Mouse (Mus musculus): ENCODE data around the gene Olfr695. TPM values are rescaled to one million over a fixed set of nuclear protein-coding genes. Genes with fewer than 3 reads are reported as not detected.

The Olfr695 gene
- polyA plus RNA-seq (2012; rRNA removed), result not detected in 2 replicates

GRCm38 (mm10) chr7:106716296-106716695 lies at the start of gene Olfr695:
TSS of gene Olfr695 (minus strand) at chr7:106716396.

GRCm38 (mm10) chr7:106755297-106755696 lies 39.1 kb upstream of the Olfr695 start, which contains the start of gene Olfr698:
TSS of gene Olfr698 (minus strand) at chr7:106755397.

GRCm38 (mm10) chr7:106742343-106742742 lies 26.1 kb upstream of the Olfr695 start, which contains the start of gene Olfr697:
TSS of gene Olfr697 (minus strand) at chr7:106742443.

GRCm38 (mm10) chr7:106691714-106692113 lies 24.5 kb downstream of the Olfr695 start, which contains the start of gene Olfr694:
TSS of gene Olfr694 (minus strand) at chr7:106691814.

GRCm38 (mm10) chr7:106680484-106680883 lies 35.7 kb downstream of the Olfr695 start, which contains the start of gene Olfr693:
TSS of gene Olfr693 (minus strand) at chr7:106680584.

Other genes starting within 250 kb of the Olfr695 start
- gene Olfr693, start 35.8 kb downstream of the Olfr695 start, polyA plus RNA-seq (2012; rRNA removed), result not detected in 2 replicates
- not detected in 2 replicates for gene Olfr694, start 24.6 kb downstream of the Olfr695 start, polyA plus RNA-seq (2012; rRNA removed)
- not detected in 2 replicates for gene Olfr697, start 26.0 kb upstream of the Olfr695 start, polyA plus RNA-seq (2012; rRNA removed)
- not detected in 2 replicates for gene Olfr698, start 39.0 kb upstream of the Olfr695 start, polyA plus RNA-seq (2012; rRNA removed)
- not detected in 2 replicates for gene Olfr699, start 76.8 kb upstream of the Olfr695 start, polyA plus RNA-seq (2012; rRNA removed)
- not detected in 2 replicates for gene Olfr700, start 92.4 kb upstream of the Olfr695 start, polyA plus RNA-seq (2012; rRNA removed)
- gene Olfr701, start 97.7 kb upstream of the Olfr695 start, polyA plus RNA-seq (2012; rRNA removed), result not detected in 2 replicates
- gene Olfr702, start 117.5 kb upstream of the Olfr695 start, polyA plus RNA-seq (2012; rRNA removed), result not detected in 2 replicates
- gene Olfr703, start 127.0 kb upstream of the Olfr695 start, polyA plus RNA-seq (2012; rRNA removed), result not detected in 2 replicates
- not detected in 2 replicates for gene Olfr704, start 146.8 kb upstream of the Olfr695 start, polyA plus RNA-seq (2012; rRNA removed)
- not detected in 2 replicates for gene Olfr705, start 160.5 kb upstream of the Olfr695 start, polyA plus RNA-seq (2012; rRNA removed)
- gene Olfr706, start 171.8 kb upstream of the Olfr695 start, polyA plus RNA-seq (2012; rRNA removed), result not detected in 2 replicates
- not detected in 2 replicates for gene Olfr707, start 184.8 kb upstream of the Olfr695 start, polyA plus RNA-seq (2012; rRNA removed)
- not detected in 2 replicates for gene Olfr1532-ps1, start 191.6 kb upstream of the Olfr695 start, polyA plus RNA-seq (2012; rRNA removed)
- gene Olfr709-ps1, start 215.8 kb upstream of the Olfr695 start, polyA plus RNA-seq (2012; rRNA removed), result not detected in 2 replicates
- gene Olfr710, start 231.9 kb upstream of the Olfr695 start, polyA plus RNA-seq (2012; rRNA removed), result not detected in 2 replicates
- gene Olfr6, start 247.5 kb upstream of the Olfr695 start, polyA plus RNA-seq (2012; rRNA removed), result not detected in 2 replicates